Mouse (Mus musculus) limb, embryonic 14.5 days (tissue): ENCODE measurements around the gene N4bp3. TPM values are rescaled to one million over a fixed set of nuclear protein-coding genes. Genes with fewer than 3 reads are reported as not detected.

ENCODE experiments used
- ATAC-seq: fragments of 200-750 bp; cut with Nextera tagmentation; 2 replicates; pipeline ENCODE4 v1.8.0; 2017; ENCODE audit warnings: low read depth, moderate number of reproducible peaks, moderate TSS enrichment; ENCODE audit not compliant: low FRiP score
- DNase-seq: peaks from one replicate; pipeline ENCODE4 v3.0.0-alpha.2; 2015; ENCODE audit warnings: low spot score
- H3K27ac ChIP-seq: fragments of 300-500 bp; sonication (generic); replicated peaks from 2 replicates; pipeline ENCODE4 v1.5.1; 2014; ENCODE audit warnings: low read depth, mild to moderate bottlenecking, low read length, moderate library complexity, mixed read lengths
- H3K27me3 ChIP-seq: fragments of 300-500 bp; sonication (generic); 2 replicates; pipeline ENCODE4 v1.6.1; 2014; ENCODE audit warnings: low read length, mixed read lengths; ENCODE audit not compliant: control insufficient read depth, insufficient read depth
- H3K36me3 ChIP-seq: fragments of 300-500 bp; sonication (generic); 2 replicates; pipeline ENCODE4 v1.6.1; 2014; ENCODE audit warnings: mild to moderate bottlenecking, low read length, moderate library complexity, mixed read lengths; ENCODE audit not compliant: control insufficient read depth, insufficient read depth
- H3K4me1 ChIP-seq: fragments of 300-500 bp; sonication (generic); 2 replicates; pipeline ENCODE4 v1.6.1; 2014; ENCODE audit warnings: antibody characterized with exemption, low read length, mixed read lengths; ENCODE audit not compliant: control insufficient read depth, insufficient read depth
- H3K4me2 ChIP-seq: fragments of 300-500 bp; sonication (generic); replicated peaks from 2 replicates; pipeline ENCODE4 v1.6.1; 2014; ENCODE audit warnings: low read depth, mild to moderate bottlenecking, low read length, moderate library complexity; ENCODE audit not compliant: severe bottlenecking
- H3K4me3 ChIP-seq: fragments of 300-500 bp; sonication (generic); replicated peaks from 2 replicates; pipeline ENCODE4 v1.5.1; 2014; ENCODE audit warnings: low read length
- H3K9ac ChIP-seq: fragments of 300-500 bp; sonication (generic); 2 replicates; pipeline ENCODE4 v1.6.1; 2014; ENCODE audit warnings: mild to moderate bottlenecking, low read depth, low read length, moderate library complexity; ENCODE audit not compliant: severe bottlenecking
- H3K9me3 ChIP-seq: fragments of 300-500 bp; sonication (generic); 2 replicates; pipeline ENCODE4 v1.6.1; 2016; ENCODE audit warnings: low read length; ENCODE audit not compliant: control insufficient read depth
- POLR2A ChIP-seq: fragments of 200-500 bp; IDR thresholded peaks from 2 replicates; pipeline ENCODE4 v1.8.0; 2012; ENCODE audit warnings: inconsistent platforms, mild to moderate bottlenecking, moderate library complexity, borderline replicate concordance; ENCODE audit not compliant: insufficient read depth, insufficient read length; ENCODE audit errors: extremely low read depth
- WGBS: fragments of 180-500 bp; shearing (Covaris S2); extraction: QIAGEN DNeasy Blood & Tissue Kit; methylation state at CpG from one replicate; pipeline ENCODE4 v1.1.7; 2014; 5-methylcytosine and 5-hydroxymethylcytosine counted together
- polyA plus RNA-seq, 2 experiments: library from polyadenylated mRNA; depleted of rRNA in 1 of 2; stranded (reverse) in 1 of 2; unstranded in 1 of 2; fragments of >200 nt; fragmentation: Nextera tagmentation in 1 of 2; extraction: Ambion mirVana in 1 of 2; gene quantifications; 2 replicates each; pipeline versions ENCODE4 v1.2.1 to v1.2.3; 2012 to 2014

N4bp3 gene
- polyA plus RNA-seq, 2 experiments = 22.9 to 33.1 TPM

- Histone ChIP-seq H3K27ac (no peak overlapping the region), H3K4me2 (no peak overlapping the region), H3K9me3 (no peaks in the 10 kb centered on the region), H3K4me3 (no peak overlapping the region), H3K36me3 (peaks cover 99% of the 10 kb centered on the region), H3K4me1 (no peaks in the 10 kb centered on the region), H3K9ac (no peak overlapping the region), H3K27me3 (no peaks in the 10 kb centered on the region)
- no peak for TF ChIP-seq POLR2A
- ATAC-seq = no peak
- DNase-seq = no peak
- 81% methylated on average over 1 of the region's 1 CpGs for WGBS
Observed at GRCm38 (mm10) chr11:51595459-51596083, 55.1 kb downstream of the N4bp3 start.

- Histone ChIP-seq H3K27ac (no peak overlapping the region), H3K36me3 (peaks cover 97% of the 10 kb centered on the region), H3K4me1 (no peaks in the 10 kb centered on the region), H3K27me3 (no peaks in the 10 kb centered on the region), H3K9me3 (no peaks in the 10 kb centered on the region), H3K4me2 (no peak overlapping the region), H3K4me3 (no peak overlapping the region), H3K9ac (no peak overlapping the region)
- 84% methylated on average over 3 of the region's 3 CpGs for WGBS
- no peak for TF ChIP-seq POLR2A
- ATAC-seq (no peak), DNase-seq (no peak)
Observed at GRCm38 (mm10) chr11:51594715-51595350, 55.8 kb downstream of the N4bp3 start.

GRCm38 (mm10) chr11:51593849-51594248 is 56.8 kb downstream of the N4bp3 start:
- 93% methylated on average over 6 of the region's 6 CpGs for WGBS
- Histone ChIP-seq H3K36me3 (peaks cover 97% of the 10 kb centered on the region), H3K4me1 (no peaks in the 10 kb centered on the region), H3K4me3 (no peak overlapping the region), H3K9ac (no peak overlapping the region), H3K9me3 (no peaks in the 10 kb centered on the region), H3K4me2 (no peak overlapping the region), H3K27me3 (no peaks in the 10 kb centered on the region), H3K27ac (no peak overlapping the region)
- DNase-seq = no peak
- TF ChIP-seq POLR2A = no peak
- no peak for ATAC-seq

DNA sequence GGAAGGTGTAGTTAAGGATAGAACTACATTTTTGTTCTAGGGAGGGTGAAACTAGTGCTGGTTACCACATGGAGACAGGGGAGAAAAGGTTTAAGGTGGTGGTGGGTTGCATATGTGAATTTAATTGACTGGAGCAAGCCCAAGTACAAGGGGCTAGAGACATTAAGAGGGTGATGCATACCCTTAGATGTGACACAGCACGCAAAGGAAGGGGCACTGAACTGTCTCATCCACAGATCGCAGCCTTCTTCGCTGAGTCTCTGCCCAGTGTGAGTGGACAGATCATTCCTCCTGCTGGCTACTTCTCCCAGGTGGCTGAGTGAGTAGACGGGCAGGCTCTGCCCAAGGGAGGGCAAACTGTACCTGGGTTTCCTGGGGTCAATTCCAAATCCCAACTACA is 57.3 kb downstream of the N4bp3 start:
- Histone ChIP-seq H3K27ac (no peak overlapping the region), H3K9me3 (no peaks in the 10 kb centered on the region), H3K4me1 (no peaks in the 10 kb centered on the region), H3K36me3 (peaks cover 96% of the 10 kb centered on the region), H3K4me2 (no peak overlapping the region), H3K4me3 (no peak overlapping the region), H3K9ac (no peak overlapping the region), H3K27me3 (no peaks in the 10 kb centered on the region)
- no peak for TF ChIP-seq POLR2A
- no peak for ATAC-seq
- 92% methylated on average over 4 of the region's 4 CpGs for WGBS
- no peak for DNase-seq

Other genes starting within 250 kb of the N4bp3 start
- gene Phykpl, start 66.1 kb downstream of the N4bp3 start, polyA plus RNA-seq (2012; rRNA removed) = 20.5 and 21.5 TPM in 2 replicates
- 16.7 and 17.7 TPM in 2 replicates for gene Phykpl, start 66.1 kb downstream of the N4bp3 start, polyA plus RNA-seq (2014; fragmentation: Nextera tagmentation; extraction: Ambion mirVana)
- gene Hnrnpab, start 44.0 kb downstream of the N4bp3 start, polyA plus RNA-seq (2012; rRNA removed) = 465 and 516 TPM in 2 replicates
- gene Hnrnpab, start 44.0 kb downstream of the N4bp3 start, polyA plus RNA-seq (2014; fragmentation: Nextera tagmentation; extraction: Ambion mirVana) = 480 and 522 TPM in 2 replicates
- 77.9 and 89.0 TPM in 2 replicates for gene Nhp2, start 31.1 kb downstream of the N4bp3 start, polyA plus RNA-seq (2012; rRNA removed)
- 165 and 176 TPM in 2 replicates for gene Nhp2, start 31.1 kb downstream of the N4bp3 start, polyA plus RNA-seq (2014; fragmentation: Nextera tagmentation; extraction: Ambion mirVana)
- gene Rmnd5b, start 14.9 kb downstream of the N4bp3 start, polyA plus RNA-seq (2012; rRNA removed) = 49.3 and 57.9 TPM in 2 replicates
- gene Rmnd5b, start 14.9 kb downstream of the N4bp3 start, polyA plus RNA-seq (2014; fragmentation: Nextera tagmentation; extraction: Ambion mirVana) = 57.4 and 59.7 TPM in 2 replicates
- gene D930048N14Rik, start 112 bp upstream of the N4bp3 start, polyA plus RNA-seq (2012; rRNA removed) = 13.0 and 15.0 TPM in 2 replicates
- 4.2 and 4.5 TPM in 2 replicates for gene D930048N14Rik, start 112 bp upstream of the N4bp3 start, polyA plus RNA-seq (2014; fragmentation: Nextera tagmentation; extraction: Ambion mirVana)
- 39.4 and 46.7 TPM in 2 replicates for gene 0610009B22Rik, start 38.0 kb upstream of the N4bp3 start, polyA plus RNA-seq (2012; rRNA removed)
- 74.6 and 81.9 TPM in 2 replicates for gene 0610009B22Rik, start 38.0 kb upstream of the N4bp3 start, polyA plus RNA-seq (2014; fragmentation: Nextera tagmentation; extraction: Ambion mirVana)
- gene Sec24a, start 112.8 kb upstream of the N4bp3 start, polyA plus RNA-seq (2012; rRNA removed) = 15.2 and 19.4 TPM in 2 replicates
- gene Sec24a, start 112.8 kb upstream of the N4bp3 start, polyA plus RNA-seq (2014; fragmentation: Nextera tagmentation; extraction: Ambion mirVana) = 18.0 and 18.5 TPM in 2 replicates
- gene Sar1b, start 112.8 kb upstream of the N4bp3 start, polyA plus RNA-seq (2012; rRNA removed) = 54.7 and 55.1 TPM in 2 replicates
- 98.2 and 117 TPM in 2 replicates for gene Sar1b, start 112.8 kb upstream of the N4bp3 start, polyA plus RNA-seq (2014; fragmentation: Nextera tagmentation; extraction: Ambion mirVana)
- gene Jade2, start 206.8 kb upstream of the N4bp3 start, polyA plus RNA-seq (2012; rRNA removed) = 5.2 and 5.7 TPM in 2 replicates
- 1.7 and 1.8 TPM in 2 replicates for gene Jade2, start 206.8 kb upstream of the N4bp3 start, polyA plus RNA-seq (2014; fragmentation: Nextera tagmentation; extraction: Ambion mirVana)